Mouse (Mus musculus): ENCODE measurements around the gene Tap2. TPM values are rescaled to one million over a fixed set of nuclear protein-coding genes. Genes with fewer than 3 reads are reported as not detected.

Tap2 gene
- total and polyA plus RNA-seq, 3 experiments = 54.8 to 121 (median 110) TPM

DNA sequence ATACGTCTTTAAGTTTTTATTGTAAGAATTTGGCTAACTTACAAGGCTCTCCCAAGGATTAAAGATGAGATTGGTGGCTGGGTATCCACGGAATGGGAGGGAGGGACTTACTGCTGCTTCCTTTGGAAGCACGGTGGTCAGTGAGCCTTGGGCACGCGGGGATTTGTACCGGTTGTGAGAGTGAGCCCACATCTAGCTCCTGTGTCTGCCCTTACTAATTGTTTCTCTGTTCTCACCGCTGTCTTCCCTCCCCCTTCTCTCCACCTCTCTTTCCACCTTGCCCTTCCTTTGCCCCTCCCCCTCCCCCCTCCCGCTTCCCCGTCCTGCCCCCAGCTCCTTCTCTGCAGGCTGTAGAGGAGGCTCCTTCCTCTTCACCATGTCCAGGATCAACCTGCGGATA is 5.1 kb downstream of the Tap2 start:
- no peaks in the 10 kb centered on the region for H3K27me3 ChIP-seq (replicated peaks)
- H3K27ac ChIP-seq (ENCODE audit: insufficient read depth, low read depth) = no peak overlapping the region
- DNase-seq (ENCODE audit: extremely low read depth) = no peak
- peaks cover 8% of the 10 kb centered on the region for H3K9me3 ChIP-seq (replicated peaks; ENCODE audit: low read length)
- in situ Hi-C loops (cut with MboI; ENCODE audit: low pct_ligation_motif_present, low pct_unique_long_range_greater_than_20kb, low sequenced_read_pairs) = no loop called here
- H3K4me3 ChIP-seq (replicated peaks in 1 of 3; ENCODE audit: low read depth in 2 of 3, low read length in 2 of 3, poor library complexity in 1 of 3) = no peak overlapping the region
- H3K4me1 ChIP-seq (ENCODE audit: control insufficient read depth in 1 of 2, insufficient read depth in 2 of 2) = peaks cover 6 to 30% of the 10 kb centered on the region in 2 experiments
- dilution Hi-C loops (cut with MboI; ENCODE audit: extremely low pct_ligation_motif_present, extremely low pct_unique_long_range_greater_than_20kb, low sequenced_read_pairs) = no loop called here
- H3K79me2 ChIP-seq (replicated peaks; ENCODE audit: control insufficient read depth, extremely low read depth, insufficient read depth, poor library complexity, severe bottlenecking) = peaks cover 26% of the 10 kb centered on the region
- H3K9ac ChIP-seq (ENCODE audit: insufficient read depth, low read depth) = no peak overlapping the region
- no peak for TF ChIP-seq BHLHE40 (IDR thresholded peaks at IDR 0.05; ENCODE audit: low read depth, low read length)
- no peak for TF ChIP-seq MAX (IDR thresholded peaks at IDR 0.05; ENCODE audit: low read length)
- no peak for TF ChIP-seq CTCF (conservative IDR thresholded peaks at IDR 0.05 in 1 of 2, IDR thresholded peaks at IDR 0.05 in 1 of 2; ENCODE audit: low read depth in 2 of 2, low read length in 2 of 2)
- TF ChIP-seq TBP (conservative IDR thresholded peaks at IDR 0.05; ENCODE audit: low read depth, low read length) = no peak
- TF ChIP-seq GABPA (IDR thresholded peaks at IDR 0.05; ENCODE audit: insufficient replicate concordance, low read depth, low read length) = no peak
- TF ChIP-seq ZNF384 (IDR thresholded peaks at IDR 0.05; ENCODE audit: low read depth, low read length) = no peak
- TF ChIP-seq SMC3 (IDR thresholded peaks at IDR 0.05; ENCODE audit: low read depth, low read length) = no peak
- TF ChIP-seq HCFC1 (IDR thresholded peaks at IDR 0.05; ENCODE audit: low read depth, low read length) = no peak
- no peak for TF ChIP-seq TCF12 (IDR thresholded peaks at IDR 0.05; ENCODE audit: low read depth, low read length)
- TF ChIP-seq MAFK (IDR thresholded peaks at IDR 0.05; ENCODE audit: insufficient replicate concordance, low read length) = no peak
- TF ChIP-seq JUN (IDR thresholded peaks at IDR 0.05; ENCODE audit: insufficient read depth, low read depth, low read length) = no peak
- no peak for TF ChIP-seq POLR2AphosphoS2 (IDR thresholded peaks at IDR 0.05; ENCODE audit: low read depth, low read length)
- no peak for TF ChIP-seq RAD21 (IDR thresholded peaks at IDR 0.05; ENCODE audit: low read depth, low read length)
- no peak for TF ChIP-seq ZKSCAN1 (IDR thresholded peaks at IDR 0.05; ENCODE audit: borderline replicate concordance, low read depth, low read length)
- TF ChIP-seq UBTF (IDR thresholded peaks at IDR 0.05; ENCODE audit: low read depth, low read length) = no peak
- no peak for TF ChIP-seq MYC (IDR thresholded peaks at IDR 0.05; ENCODE audit: low read depth, low read length)
- TF ChIP-seq SIN3A (IDR thresholded peaks at IDR 0.05; ENCODE audit: low read length) = no peak
- TF ChIP-seq ZC3H11A (IDR thresholded peaks at IDR 0.05; ENCODE audit: low read depth, low read length) = no peak
- H3K4me2 ChIP-seq (ENCODE audit: insufficient read depth, low read depth, poor library complexity, severe bottlenecking) = no peak overlapping the region
- peaks cover 55 to 67% of the 10 kb centered on the region in 2 experiments for H3K36me3 ChIP-seq (replicated peaks in 1 of 2; ENCODE audit: control insufficient read depth in 1 of 2, insufficient read depth in 1 of 2, low read length in 1 of 2)

DNA sequence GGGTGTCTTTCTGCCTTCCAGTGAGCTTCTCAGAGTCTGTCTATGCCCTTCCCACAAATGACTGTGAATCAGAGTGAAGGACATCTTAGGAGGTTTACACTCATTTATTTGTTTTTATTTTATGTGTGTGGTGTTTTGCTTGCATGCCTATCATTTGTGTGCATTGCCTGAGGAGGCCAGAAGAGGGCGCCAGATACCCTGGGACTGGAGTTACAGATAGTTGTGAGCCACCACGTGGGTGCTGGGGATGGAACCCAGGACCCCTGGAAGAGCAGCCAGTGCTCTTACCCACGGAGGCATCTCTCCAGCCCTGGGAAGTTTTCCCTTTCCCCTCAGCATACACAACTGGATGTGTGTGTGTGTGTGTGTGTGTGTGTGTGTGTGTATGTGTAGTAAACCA is 6.4 kb downstream of the Tap2 start:
- Histone ChIP-seq H3K4me2 (ENCODE audit: insufficient read depth, low read depth, poor library complexity, severe bottlenecking) (no peak overlapping the region), H3K27ac (ENCODE audit: insufficient read depth, low read depth) (no peak overlapping the region), H3K27me3 (replicated peaks) (no peaks in the 10 kb centered on the region), H3K79me2 (replicated peaks; ENCODE audit: control insufficient read depth, extremely low read depth, insufficient read depth, poor library complexity, severe bottlenecking) (peaks cover 23% of the 10 kb centered on the region), H3K9me3 (replicated peaks; ENCODE audit: low read length) (peaks cover 8% of the 10 kb centered on the region), H3K9ac (ENCODE audit: insufficient read depth, low read depth) (no peak overlapping the region), H3K4me3 (replicated peaks in 1 of 3; ENCODE audit: low read depth in 2 of 3, low read length in 2 of 3, poor library complexity in 1 of 3) (no peak overlapping the region), H3K36me3 (replicated peaks in 1 of 2; ENCODE audit: control insufficient read depth in 1 of 2, insufficient read depth in 1 of 2, low read length in 1 of 2) (peaks cover 67 to 80% of the 10 kb centered on the region in 2 experiments), H3K4me1 (ENCODE audit: control insufficient read depth in 1 of 2, insufficient read depth in 2 of 2) (peaks cover 6 to 25% of the 10 kb centered on the region in 2 experiments)
- dilution Hi-C loops (cut with MboI; ENCODE audit: extremely low pct_ligation_motif_present, extremely low pct_unique_long_range_greater_than_20kb, low sequenced_read_pairs) (no loop called here), in situ Hi-C loops (cut with MboI; ENCODE audit: low pct_ligation_motif_present, low pct_unique_long_range_greater_than_20kb, low sequenced_read_pairs) (loop anchor here (5.0 kb wide), 1 partner anchor 32 kb away; no protein-coding TSS in a partner anchor)
- TF ChIP-seq JUN (IDR thresholded peaks at IDR 0.05; ENCODE audit: insufficient read depth, low read depth, low read length) = no peak
- no peak for TF ChIP-seq PAX5 (IDR thresholded peaks at IDR 0.05; ENCODE audit: low read length)
- no peak for TF ChIP-seq BHLHE40 (IDR thresholded peaks at IDR 0.05; ENCODE audit: low read depth, low read length)
- TF ChIP-seq RCOR1 (conservative IDR thresholded peaks at IDR 0.05; ENCODE audit: low read depth, low read length) = no peak
- peak; percentile 27 to 45; a peak in 3 of 4 replicates for TF ChIP-seq CTCF (conservative IDR thresholded peaks at IDR 0.05 in 1 of 2, IDR thresholded peaks at IDR 0.05 in 1 of 2; ENCODE audit: low read depth in 2 of 2, low read length in 2 of 2)
- TF ChIP-seq ZNF384 (IDR thresholded peaks at IDR 0.05; ENCODE audit: low read depth, low read length) = no peak
- TF ChIP-seq TCF12 (IDR thresholded peaks at IDR 0.05; ENCODE audit: low read depth, low read length) = no peak
- DNase-seq (ENCODE audit: extremely low read depth) = no peak

Data from CH12.LX (cell line).